In genomic region chr13:102775506-102775905, GRCm38 (mm10) we compare ENCODE assay signal across 19 mouse cellular contexts.
"Had no signal": no experiment of that assay in that cellular context is flagged by ENCODE, and none has a peak within 500 bp of the region (broad histone marks: within the 10 kb centered on the region; RNA-seq: fewer than 3 reads in every experiment).

No protein-coding gene starts in this region.

- H3K36me3 ChIP-seq: midbrain, embryonic 15.5 days; neural tube, embryonic 12.5 days; neural tube, embryonic 15.5 days had no signal

- H3K27ac ChIP-seq: layer of hippocampus, adult 2 months; limb, embryonic 10.5 days; limb, embryonic 13.5 days; liver, embryonic 12.5 days; liver, embryonic 15.5 days; macrophage; midbrain, embryonic 12.5 days; midbrain, embryonic 15.5 days; neural tube, embryonic 12.5 days had no signal

- H3K4me1 ChIP-seq: midbrain, embryonic 15.5 days had no signal

- H3K27me3 ChIP-seq: limb, embryonic 13.5 days; liver, embryonic 12.5 days; liver, embryonic 15.5 days; midbrain, embryonic 12.5 days; midbrain, embryonic 15.5 days; neural tube, embryonic 12.5 days had no signal

- H3K9ac ChIP-seq: limb, embryonic 13.5 days; liver, embryonic 12.5 days; liver, embryonic 15.5 days; midbrain, embryonic 12.5 days; midbrain, embryonic 15.5 days; neural tube, embryonic 12.5 days; neural tube, embryonic 15.5 days had no signal

- H3K9me3 ChIP-seq: limb, embryonic 10.5 days; limb, embryonic 13.5 days; liver, embryonic 12.5 days; liver, embryonic 15.5 days; midbrain, embryonic 12.5 days; midbrain, embryonic 15.5 days; neural tube, embryonic 12.5 days; neural tube, embryonic 15.5 days had no signal

- DNase-seq: layer of hippocampus, adult 9-11 months; liver; lung, adult 2 months; right cerebral cortex, adult 18-20 months; right cerebral cortex, postnatal 14 days; thymus, adult 2 months; thymus, postnatal 14 days; thymus, postnatal 4 days had no signal

- H3K4me3 ChIP-seq: layer of hippocampus, adult 2 months; limb, embryonic 10.5 days; limb, embryonic 13.5 days; liver, embryonic 12.5 days; liver, embryonic 15.5 days; midbrain, embryonic 12.5 days; midbrain, embryonic 15.5 days; neural tube, embryonic 12.5 days; neural tube, embryonic 15.5 days had no signal

- H3K4me2 ChIP-seq: limb, embryonic 13.5 days; liver, embryonic 12.5 days; liver, embryonic 15.5 days; midbrain, embryonic 12.5 days; midbrain, embryonic 15.5 days; neural tube, embryonic 12.5 days; neural tube, embryonic 15.5 days had no signal

- ATAC-seq: intestine, postnatal 0 days; liver, embryonic 12.5 days; midbrain, embryonic 15.5 days had no signal
